Mouse (Mus musculus) heart, adult 2 months (tissue): ENCODE measurements around the gene Syngap1. TPM values are rescaled to one million over a fixed set of nuclear protein-coding genes. Genes with fewer than 3 reads are reported as not detected.

Experiments used
- DNase-seq, 2 experiments: peaks; one replicate each; pipeline ENCODE4 v3.0.0; 2021
- H3K27ac ChIP-seq: fragments of 200-600 bp; 2 replicates; pipeline ENCODE4 v1.8.1; 2022
- H3K27me3 ChIP-seq: fragments of 200-500 bp; 2 replicates; pipeline ENCODE4 v1.6.1; 2012; ENCODE audit warnings: mild to moderate bottlenecking, low read length, inconsistent platforms, mixed read lengths; ENCODE audit not compliant: control insufficient read depth, insufficient read depth
- H3K36me3 ChIP-seq: fragments of 200-500 bp; 2 replicates; pipeline ENCODE4 v1.6.1; 2012; ENCODE audit warnings: low read length, inconsistent platforms; ENCODE audit not compliant: control insufficient read depth, insufficient read depth
- H3K4me1 ChIP-seq: fragments of 200-500 bp; 2 replicates; pipeline ENCODE4 v1.6.1; 2011; ENCODE audit warnings: low read length; ENCODE audit not compliant: control insufficient read depth, insufficient read depth
- H3K4me3 ChIP-seq: fragments of 200-600 bp; 2 replicates; pipeline ENCODE4 v1.8.1; 2022
- H3K79me2 ChIP-seq: fragments of 200-500 bp; replicated peaks from 2 replicates; pipeline ENCODE4 v1.6.1; 2012; ENCODE audit warnings: mild to moderate bottlenecking, inconsistent platforms, low read length, moderate library complexity, mixed read lengths; ENCODE audit not compliant: control insufficient read depth, insufficient read depth
- H3K9ac ChIP-seq: fragments of 200-500 bp; 2 replicates; pipeline ENCODE4 v1.6.1; 2012; ENCODE audit warnings: low read depth, mild to moderate bottlenecking, control low read depth, inconsistent platforms, low read length, mixed read lengths
- CTCF ChIP-seq: fragments of 200-600 bp; IDR thresholded peaks from 2 replicates; pipeline ENCODE4 v1.8.1; 2022; ENCODE audit warnings: antibody characterized with exemption, mild to moderate bottlenecking, moderate library complexity
- EP300 ChIP-seq: fragments of 200-500 bp; IDR thresholded peaks from 2 replicates; pipeline ENCODE4 v1.6.1; 2011; ENCODE audit warnings: low read depth, low read length, control low read depth; ENCODE audit not compliant: insufficient read depth
- POLR2A ChIP-seq: fragments of 200-500 bp; IDR thresholded peaks from 2 replicates; pipeline ENCODE4 v1.6.1; 2011; ENCODE audit warnings: mild to moderate bottlenecking, low read depth, low read length, control low read depth; ENCODE audit not compliant: insufficient read depth
- WGBS: fragments of 180-500 bp; shearing (Covaris S2); methylation state at CpG from one replicate; pipeline ENCODE4 v1.1.7; 2018; 5-methylcytosine and 5-hydroxymethylcytosine counted together
- intact Hi-C: fragments of 180-260 bp; cut with DNase I; formaldehyde crosslinking; loops from one replicate; pipeline ENCODE4 v1.15.1; 2025
- polyA plus RNA-seq: library from polyadenylated mRNA; depleted of rRNA; stranded (reverse); fragments of >200 nt; gene quantifications from 2 replicates; pipeline ENCODE4 v1.2.3, GENCODE M21; 2012
- total RNA-seq, 2 experiments: library from RNA; stranded (reverse); gene quantifications; 2 replicates each; pipeline ENCODE4 v1.2.3; 2021

The Syngap1 gene
- total and polyA plus RNA-seq, 3 experiments, result 4.1 to 9.0 (median 4.2) TPM

GRCm38 (mm10) chr17:26985503-26986179 lies 44.6 kb downstream of the Syngap1 start:
- no peaks in the 10 kb centered on the region for H3K4me1 ChIP-seq
- H3K27me3 ChIP-seq, result no peaks in the 10 kb centered on the region
- no peak overlapping the region for H3K4me3 ChIP-seq
- H3K79me2 ChIP-seq, result no peaks in the 10 kb centered on the region
- WGBS, result 88% methylated on average over 10 of the region's 10 CpGs
- no peak for DNase-seq
- intact Hi-C loops, result no loop called here
- no peak overlapping the region for H3K9ac ChIP-seq
- no peak for TF ChIP-seq POLR2A
- no peak for TF ChIP-seq CTCF
- no peak for TF ChIP-seq EP300
- H3K36me3 ChIP-seq, result no peaks in the 10 kb centered on the region
- H3K27ac ChIP-seq, result no peak overlapping the region

- TF ChIP-seq POLR2A (no peak), EP300 (no peak), CTCF (no peak)
- intact Hi-C loops, result no loop called here
- Histone ChIP-seq H3K27ac (no peak overlapping the region), H3K27me3 (no peaks in the 10 kb centered on the region), H3K4me3 (no peak overlapping the region), H3K9ac (no peak overlapping the region), H3K4me1 (peaks cover 8% of the 10 kb centered on the region), H3K36me3 (no peaks in the 10 kb centered on the region), H3K79me2 (no peaks in the 10 kb centered on the region)
- DNase-seq, result no peak
Measured at GRCm38 (mm10) chr17:26990521-26990920, 49.5 kb downstream of the Syngap1 start.

GRCm38 (mm10) chr17:26994410-26994809 lies 53.4 kb downstream of the Syngap1 start:
- no peaks in the 10 kb centered on the region for H3K79me2 ChIP-seq
- peaks cover 9% of the 10 kb centered on the region for H3K4me1 ChIP-seq
- H3K4me3 ChIP-seq, result 0 out of 2 replicates have a peak overlapping the region, but pooled peaks have one; percentile 20
- H3K9ac ChIP-seq, result no peak overlapping the region
- no peak for TF ChIP-seq CTCF
- no peak for TF ChIP-seq EP300
- TF ChIP-seq POLR2A, result no peak
- DNase-seq, result peak; percentile 75 to 80
- WGBS, result 11% methylated on average over 14 of the region's 14 CpGs
- intact Hi-C loops, result no loop called here
- no peaks in the 10 kb centered on the region for H3K27me3 ChIP-seq
- H3K36me3 ChIP-seq, result no peaks in the 10 kb centered on the region
- peak overlapping the region; percentile 43 for H3K27ac ChIP-seq

GRCm38 (mm10) chr17:26995006-26995405 lies 54.0 kb downstream of the Syngap1 start:
- H3K27me3 ChIP-seq, result no peaks in the 10 kb centered on the region
- H3K4me3 ChIP-seq, result no peak overlapping the region
- DNase-seq, result no peak
- H3K79me2 ChIP-seq, result no peaks in the 10 kb centered on the region
- H3K4me1 ChIP-seq, result peaks cover 9% of the 10 kb centered on the region
- no peak for TF ChIP-seq CTCF
- TF ChIP-seq POLR2A, result no peak
- no peak for TF ChIP-seq EP300
- WGBS, result 65% methylated on average over 6 of the region's 6 CpGs
- intact Hi-C loops, result no loop called here
- H3K9ac ChIP-seq, result no peak overlapping the region
- H3K36me3 ChIP-seq, result no peaks in the 10 kb centered on the region
- H3K27ac ChIP-seq, result peak overlapping the region; percentile 43; the same call in 1 of the 2 replicates

- Histone ChIP-seq H3K4me1 (peaks cover 9% of the 10 kb centered on the region), H3K36me3 (no peaks in the 10 kb centered on the region), H3K79me2 (no peaks in the 10 kb centered on the region), H3K27ac (no peak overlapping the region), H3K9ac (no peak overlapping the region), H3K27me3 (no peaks in the 10 kb centered on the region), H3K4me3 (no peak overlapping the region)
- no peak for DNase-seq
- intact Hi-C loops, result no loop called here
- WGBS, result 47% methylated on average over 8 of the region's 8 CpGs
- no peak for TF ChIP-seq POLR2A
- TF ChIP-seq EP300, result no peak
- no peak for TF ChIP-seq CTCF
Measured at GRCm38 (mm10) chr17:26995562-26995961, 54.5 kb downstream of the Syngap1 start.

GRCm38 (mm10) chr17:26997661-26998060 lies 56.6 kb downstream of the Syngap1 start:
- H3K27me3 ChIP-seq, result no peaks in the 10 kb centered on the region
- H3K79me2 ChIP-seq, result no peaks in the 10 kb centered on the region
- H3K36me3 ChIP-seq, result no peaks in the 10 kb centered on the region
- intact Hi-C loops, result no loop called here
- no peak for DNase-seq
- 74% methylated on average over 4 of the region's 4 CpGs for WGBS
- H3K27ac ChIP-seq, result no peak overlapping the region
- H3K9ac ChIP-seq, result no peak overlapping the region
- peaks cover 9% of the 10 kb centered on the region for H3K4me1 ChIP-seq
- TF ChIP-seq CTCF, result no peak
- TF ChIP-seq EP300, result no peak
- no peak for TF ChIP-seq POLR2A
- no peak overlapping the region for H3K4me3 ChIP-seq
